Mouse (Mus musculus) myocyte (in vitro differentiated cells): ENCODE data around the gene Rcor2.

ENCODE experiments used
- CEBPB ChIP-seq: IDR thresholded peaks from 2 replicates; pipeline ENCODE4 v1.6.1; 2011; ENCODE audit warnings: mild to moderate bottlenecking, moderate library complexity; ENCODE audit not compliant: poor library complexity, insufficient read depth, severe bottlenecking
- E2F4 ChIP-seq: IDR thresholded peaks from one replicate; pipeline ENCODE4 v1.6.1; 2011; ENCODE audit warnings: mild to moderate bottlenecking, control low read depth, moderate library complexity; ENCODE audit not compliant: insufficient read depth
- MAX ChIP-seq: IDR thresholded peaks from one replicate; pipeline ENCODE4 v1.6.1; 2011; ENCODE audit warnings: low read depth, mild to moderate bottlenecking, control low read depth
- MYOD1 ChIP-seq, 3 experiments: IDR thresholded peaks; one replicate each; pipeline ENCODE4 v1.6.1; 2011; ENCODE audit warnings: control low read depth in 2 of 3, low read depth in 2 of 3, mild to moderate bottlenecking in 2 of 3, moderate library complexity in 1 of 3; ENCODE audit not compliant: insufficient read length in 2 of 3, control insufficient read depth in 1 of 3
- MYOG ChIP-seq, 3 experiments: IDR thresholded peaks; one replicate each; pipeline ENCODE4 v1.6.1; 2011; ENCODE audit warnings: control low read depth in 2 of 3, low read depth in 2 of 3, mild to moderate bottlenecking in 2 of 3; ENCODE audit not compliant: insufficient read length in 2 of 3, control insufficient read depth in 1 of 3, insufficient read depth in 1 of 3
- POLR2A ChIP-seq: IDR thresholded peaks from one replicate; pipeline ENCODE4 v1.6.1; 2011; ENCODE audit warnings: low read depth, mild to moderate bottlenecking, control low read depth, moderate library complexity; ENCODE audit not compliant: insufficient read length
- POLR2AphosphoS2 ChIP-seq: IDR thresholded peaks from one replicate; pipeline ENCODE4 v1.6.1; 2011; ENCODE audit warnings: low read depth, control low read depth; ENCODE audit not compliant: insufficient read length
- REST ChIP-seq: IDR thresholded peaks from one replicate; pipeline ENCODE4 v1.6.1; 2011; ENCODE audit warnings: mild to moderate bottlenecking, control low read depth, moderate library complexity; ENCODE audit not compliant: insufficient read depth, insufficient read length
- TCF12 ChIP-seq: IDR thresholded peaks from one replicate; pipeline ENCODE4 v1.6.1; 2011; ENCODE audit warnings: mild to moderate bottlenecking, control low read depth; ENCODE audit not compliant: poor library complexity, insufficient read depth, severe bottlenecking
- USF1 ChIP-seq: IDR thresholded peaks from one replicate; pipeline ENCODE4 v1.6.1; 2011; ENCODE audit warnings: low read depth, mild to moderate bottlenecking, control low read depth, moderate library complexity

DNA sequence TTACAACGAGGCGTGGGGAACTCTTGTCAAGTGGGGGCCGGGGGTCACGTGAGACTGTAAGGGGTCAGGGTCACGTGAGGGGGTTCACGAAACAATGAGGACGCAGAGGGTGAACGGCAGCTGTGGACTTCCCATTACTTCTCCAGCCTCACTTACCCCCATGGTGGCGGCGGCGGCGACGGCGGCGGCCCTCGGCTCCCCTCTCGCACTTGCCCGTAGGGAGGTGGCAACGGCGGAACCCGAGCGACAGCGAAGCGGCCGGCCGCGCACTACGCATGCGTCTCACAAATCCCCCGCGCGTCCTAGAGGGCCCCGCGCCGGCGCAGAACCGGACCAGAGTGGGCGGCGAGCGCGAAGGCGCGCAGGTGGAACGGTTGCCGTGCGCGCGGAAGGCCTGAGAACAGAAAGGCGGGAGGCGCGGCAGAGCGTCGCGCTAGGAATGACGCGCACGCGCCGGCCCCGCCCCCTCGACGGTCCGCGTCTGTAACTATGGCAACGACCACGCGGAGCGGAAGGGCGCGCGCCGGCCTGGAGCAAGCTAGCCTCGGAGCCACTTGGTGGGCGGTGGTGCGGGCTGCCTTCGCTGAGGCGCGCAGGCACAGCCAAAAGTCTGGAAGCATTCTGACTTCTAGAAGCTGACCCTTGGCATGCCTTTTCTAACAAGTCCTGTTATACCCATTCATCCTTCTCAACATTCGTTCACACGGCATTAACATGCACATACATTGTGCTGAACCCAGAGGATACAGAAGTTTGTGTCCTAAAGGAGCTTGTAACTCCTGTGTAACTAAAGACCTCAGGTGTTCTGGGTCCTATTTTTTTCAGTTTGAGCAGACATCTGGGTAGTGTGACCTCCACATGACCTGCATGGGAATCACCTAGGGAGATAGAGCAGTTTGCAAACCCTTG lies 26.1 kb upstream of the Rcor2 start, which contains the start of gene Naa40:
- TF ChIP-seq REST = no peak
- peak; percentile 66 for TF ChIP-seq POLR2A
- TF ChIP-seq TCF12 = no peak
- TF ChIP-seq POLR2AphosphoS2 = peak; percentile 61
- TF ChIP-seq CEBPB = no peak
- no peak for TF ChIP-seq MAX
- peak; percentile 68 for TF ChIP-seq E2F4
- peak in 2 of 3 experiments; percentile 39 to 66 for TF ChIP-seq MYOG (IDR thresholded peaks at IDR 0.05; ENCODE audit: control insufficient read depth in 1 of 3, insufficient read depth in 1 of 3, insufficient read length in 2 of 3, low read depth in 2 of 3)
- TF ChIP-seq MYOD1 (IDR thresholded peaks at IDR 0.05; ENCODE audit: control insufficient read depth in 1 of 3, insufficient read length in 2 of 3, low read depth in 2 of 3) = peak in 1 of 3 experiments; percentile 69
- peak; percentile 90 for TF ChIP-seq USF1
